Mouse (Mus musculus) liver, adult 2 months (tissue): ENCODE data around the gene Mllt10.

Experiments
- CTCF ChIP-seq: fragments of 200-500 bp; IDR thresholded peaks from 2 replicates; pipeline ENCODE4 v1.5.1; 2011; ENCODE audit warnings: low read depth, low read length, control low read depth
- POLR2A ChIP-seq: fragments of 200-500 bp; IDR thresholded peaks from 2 replicates; pipeline ENCODE4 v1.6.1; 2011; ENCODE audit warnings: low read length, control low read depth; ENCODE audit not compliant: insufficient read depth; ENCODE audit errors: extremely low read depth

GRCm38 (mm10) chr2:18045781-18046181 lies 9.3 kb upstream of the Mllt10 start:
- TF ChIP-seq CTCF (no peak), POLR2A (no peak)
